Mouse (Mus musculus) liver, adult 2 months (tissue): ENCODE measurements around the gene Zmat5. TPM values are rescaled to one million over a fixed set of nuclear protein-coding genes. Genes with fewer than 3 reads are reported as not detected.
"Not testable (repeated sequence)": the region's sequence is repeated elsewhere in the genome, so short reads cannot be mapped to it uniquely, and the experiment has no call there.

Experiments used
- DNase-seq: peaks from one replicate; pipeline ENCODE4 v3.0.0-alpha.2; 2011; ENCODE audit warnings: low read depth, low spot score; ENCODE audit errors: extremely low read depth
- H3K27ac ChIP-seq: fragments of 200-500 bp; replicated peaks from 2 replicates; pipeline ENCODE4 v1.5.1; 2012; ENCODE audit warnings: low read depth, mild to moderate bottlenecking, control low read depth, inconsistent platforms, low read length; ENCODE audit not compliant: insufficient read depth
- H3K27me3 ChIP-seq: fragments of 200-500 bp; 2 replicates; pipeline ENCODE4 v1.6.1; 2012; ENCODE audit warnings: mild to moderate bottlenecking, moderate library complexity, low read length, inconsistent platforms; ENCODE audit not compliant: control insufficient read depth, insufficient read depth
- H3K36me3 ChIP-seq: fragments of 200-500 bp; 2 replicates; pipeline ENCODE4 v1.6.1; 2012; ENCODE audit warnings: low read length, inconsistent platforms; ENCODE audit not compliant: control insufficient read depth, insufficient read depth
- H3K4me1 ChIP-seq: fragments of 200-500 bp; 2 replicates; pipeline ENCODE4 v1.6.1; 2011; ENCODE audit warnings: low read length; ENCODE audit not compliant: control insufficient read depth, insufficient read depth
- H3K4me3 ChIP-seq: fragments of 200-500 bp; 2 replicates; pipeline ENCODE4 v1.5.1; 2011; ENCODE audit warnings: low read depth, mild to moderate bottlenecking, control low read depth, low read length, moderate library complexity; ENCODE audit not compliant: insufficient read depth
- H3K79me2 ChIP-seq: fragments of 200-500 bp; 2 replicates; pipeline ENCODE4 v1.6.1; 2012; ENCODE audit warnings: inconsistent platforms, mild to moderate bottlenecking, low read length, moderate library complexity; ENCODE audit not compliant: control insufficient read depth, insufficient read depth
- H3K9ac ChIP-seq: fragments of 200-500 bp; 2 replicates; pipeline ENCODE4 v1.6.1; 2012; ENCODE audit warnings: low read depth, mild to moderate bottlenecking, control low read depth, inconsistent platforms, low read length
- CTCF ChIP-seq: fragments of 200-500 bp; IDR thresholded peaks from 2 replicates; pipeline ENCODE4 v1.5.1; 2011; ENCODE audit warnings: low read depth, low read length, control low read depth
- POLR2A ChIP-seq: fragments of 200-500 bp; IDR thresholded peaks from 2 replicates; pipeline ENCODE4 v1.6.1; 2011; ENCODE audit warnings: low read length, control low read depth; ENCODE audit not compliant: insufficient read depth; ENCODE audit errors: extremely low read depth
- WGBS: fragments of 180-500 bp; shearing (Covaris S2); methylation state at CpG from one replicate; pipeline ENCODE4 v1.1.7; 2018; 5-methylcytosine and 5-hydroxymethylcytosine counted together
- polyA plus RNA-seq: library from polyadenylated mRNA; depleted of rRNA; stranded (reverse); fragments of >200 nt; gene quantifications from 2 replicates; pipeline ENCODE4 v1.2.3, GENCODE M21; 2012
- total RNA-seq: library from RNA; depleted of rRNA; stranded (reverse); fragments of >200 nt; gene quantifications from 2 replicates; pipeline ENCODE4 v1.2.3, GENCODE M21; 2014

The Zmat5 gene
- total and polyA plus RNA-seq, 2 experiments = 5.1 to 13.8 TPM

- DNase-seq = no peak
- no peaks in the 10 kb centered on the region for H3K79me2 ChIP-seq
- H3K4me3 ChIP-seq = no peak overlapping the region
- no peak overlapping the region for H3K9ac ChIP-seq
- H3K27me3 ChIP-seq = no peaks in the 10 kb centered on the region
- WGBS = 53% methylated on average over 11 of the region's 11 CpGs
- TF ChIP-seq CTCF (no peak), POLR2A (no peak)
- peaks cover 5% of the 10 kb centered on the region; the same call in 1 of the 2 replicates for H3K4me1 ChIP-seq
- no peak overlapping the region for H3K27ac ChIP-seq
- no peaks in the 10 kb centered on the region for H3K36me3 ChIP-seq
Observed at GRCm38 (mm10) chr11:4692162-4692561, 12.3 kb upstream of the Zmat5 start.

GRCm38 (mm10) chr11:4697043-4697983 lies 7.2 kb upstream of the Zmat5 start:
- WGBS = 19% methylated on average over 7 of the region's 7 CpGs
- Histone ChIP-seq H3K9ac (no peak overlapping the region), H3K27ac (no peak overlapping the region), H3K36me3 (peaks cover 13% of the 10 kb centered on the region), H3K79me2 (no peaks in the 10 kb centered on the region), H3K27me3 (no peaks in the 10 kb centered on the region), H3K4me1 (peaks cover 7% of the 10 kb centered on the region; the same call in 1 of the 2 replicates), H3K4me3 (no peak overlapping the region)
- DNase-seq = peak; percentile 70
- peak; percentile 27; the same call in 1 of the 2 replicates for TF ChIP-seq CTCF
- no peak for TF ChIP-seq POLR2A

DNA sequence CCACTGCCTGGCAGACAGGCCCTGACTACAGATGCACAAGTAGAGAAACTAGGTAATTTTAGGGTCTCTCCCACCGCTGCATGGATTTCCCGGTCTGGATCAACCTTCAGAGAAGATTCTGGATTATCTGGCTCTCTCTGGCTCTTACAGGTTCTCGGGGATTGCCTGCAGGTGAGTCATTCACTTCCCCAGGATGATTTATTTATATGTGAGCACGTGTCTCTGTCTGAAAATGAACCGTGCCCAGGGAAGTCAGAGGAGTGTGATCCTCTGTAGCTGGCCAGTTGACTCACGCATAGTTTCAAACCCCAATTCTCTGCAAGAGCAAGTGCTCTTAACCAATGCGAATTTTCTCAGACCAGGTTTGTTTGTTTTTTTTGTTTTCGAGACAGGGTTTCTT lies 3.8 kb upstream of the Zmat5 start:
- H3K36me3 ChIP-seq = peaks cover 14% of the 10 kb centered on the region
- no peak overlapping the region for H3K9ac ChIP-seq
- H3K4me1 ChIP-seq = peaks cover 11% of the 10 kb centered on the region
- H3K27ac ChIP-seq = no peak overlapping the region
- WGBS = 66% methylated on average over 8 of the region's 8 CpGs
- DNase-seq = no peak
- H3K27me3 ChIP-seq = no peaks in the 10 kb centered on the region
- H3K79me2 ChIP-seq = no peaks in the 10 kb centered on the region
- TF ChIP-seq CTCF (no peak), POLR2A (no peak)
- H3K4me3 ChIP-seq = no peak overlapping the region

DNA sequence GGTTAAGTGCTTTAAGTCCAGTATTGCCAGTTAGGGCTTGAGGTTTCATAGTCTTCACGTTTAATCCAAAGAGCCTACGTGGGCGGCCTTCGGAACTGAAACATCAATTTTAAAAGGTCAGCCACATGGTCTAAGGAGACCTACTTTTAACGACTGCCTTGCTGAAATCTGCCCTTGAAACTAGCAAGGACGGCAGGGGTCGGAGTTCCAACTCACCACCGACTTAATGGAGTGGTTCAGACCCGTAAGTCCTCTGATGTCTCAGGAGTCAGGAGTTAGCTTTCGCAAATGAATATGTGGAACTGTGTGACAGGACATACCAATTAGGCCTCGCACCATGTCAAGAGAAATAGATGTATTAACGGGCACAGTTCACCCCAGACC lies 798 bp upstream of the Zmat5 start:
- Histone ChIP-seq H3K9ac (peak overlapping the region; percentile 79), H3K27ac (peak overlapping the region; percentile 67), H3K27me3 (no peaks in the 10 kb centered on the region), H3K36me3 (peaks cover 14% of the 10 kb centered on the region), H3K79me2 (no peaks in the 10 kb centered on the region), H3K4me1 (peaks cover 4% of the 10 kb centered on the region), H3K4me3 (peak overlapping the region; percentile 62)
- DNase-seq = no peak
- WGBS = under 1% methylated on average over 12 of the region's 12 CpGs
- TF ChIP-seq POLR2A = no peak
- no peak for TF ChIP-seq CTCF

DNA sequence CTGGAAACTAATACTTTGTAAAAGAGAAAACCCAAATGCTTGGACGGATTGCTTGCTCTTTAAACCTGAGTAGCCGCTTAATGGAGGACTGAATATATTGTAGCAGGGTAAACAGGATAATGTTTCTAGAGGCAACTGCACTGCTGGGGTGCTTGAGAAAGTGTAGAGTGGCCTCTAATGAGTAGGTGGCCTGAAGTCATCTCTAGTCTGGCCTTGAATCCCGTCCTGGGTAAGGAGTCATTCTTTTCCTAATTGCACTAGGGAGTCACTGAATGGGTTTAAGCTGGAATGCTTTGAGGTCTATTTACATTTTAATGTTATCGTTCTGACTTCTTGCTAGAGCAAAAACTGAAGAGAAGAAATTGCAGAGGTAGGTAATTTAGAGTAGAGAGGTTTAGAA lies 700 bp downstream of the Zmat5 start:
- Histone ChIP-seq H3K9ac (peak overlapping the region; percentile 62), H3K79me2 (no peaks in the 10 kb centered on the region), H3K27me3 (no peaks in the 10 kb centered on the region), H3K4me3 (peak overlapping the region; percentile 65), H3K27ac (peak overlapping the region; percentile 59), H3K36me3 (peaks cover 14% of the 10 kb centered on the region), H3K4me1 (peaks cover 4% of the 10 kb centered on the region)
- WGBS = 7% methylated on average over 4 of the region's 4 CpGs
- TF ChIP-seq CTCF (no peak), POLR2A (no peak)
- peak; percentile 10 for DNase-seq

- H3K27ac ChIP-seq, H3K4me1 ChIP-seq, H3K79me2 ChIP-seq, H3K36me3 ChIP-seq, H3K4me3 ChIP-seq, H3K9ac ChIP-seq, H3K27me3 ChIP-seq, DNase-seq: not testable (repeated sequence)
- 78% methylated on average over 4 of the region's 4 CpGs for WGBS
Observed at GRCm38 (mm10) chr11:4710188-4710587, 5.7 kb downstream of the Zmat5 start.
